Mouse (Mus musculus): Measurements from ENCODE around the gene Ttl. TPM values are rescaled to one million over a fixed set of nuclear protein-coding genes. Genes with fewer than 3 reads are reported as not detected.
A peak's percentile ranks its signal among the peaks of the same experiment; 100 is the strongest.

Ttl gene
- total RNA-seq, 2 experiments from 2014 or later, result 2.6 to 3.6 TPM

DNA sequence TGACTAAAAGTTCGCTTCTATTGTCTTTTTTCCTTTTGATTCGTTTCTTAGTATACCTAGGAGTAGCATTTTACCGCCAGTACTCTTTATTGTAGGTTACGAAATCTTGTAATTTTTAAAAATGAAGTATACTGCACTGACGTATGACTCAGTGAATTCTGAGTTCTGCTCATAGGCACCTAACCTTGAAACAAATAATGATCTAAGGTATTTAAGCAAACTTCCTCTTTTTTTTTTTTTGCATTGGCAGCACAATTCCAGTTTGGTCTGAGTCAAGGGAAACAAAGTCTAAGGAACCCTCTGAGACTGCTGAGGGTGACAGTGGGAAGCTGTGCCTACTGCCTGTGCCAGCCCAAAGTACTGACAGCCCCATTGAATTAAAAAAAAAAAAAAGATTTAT, 17.8 kb downstream of the Ttl start:
- no peak for ATAC-seq (ENCODE audit: poor library complexity, severe bottlenecking)

DNA sequence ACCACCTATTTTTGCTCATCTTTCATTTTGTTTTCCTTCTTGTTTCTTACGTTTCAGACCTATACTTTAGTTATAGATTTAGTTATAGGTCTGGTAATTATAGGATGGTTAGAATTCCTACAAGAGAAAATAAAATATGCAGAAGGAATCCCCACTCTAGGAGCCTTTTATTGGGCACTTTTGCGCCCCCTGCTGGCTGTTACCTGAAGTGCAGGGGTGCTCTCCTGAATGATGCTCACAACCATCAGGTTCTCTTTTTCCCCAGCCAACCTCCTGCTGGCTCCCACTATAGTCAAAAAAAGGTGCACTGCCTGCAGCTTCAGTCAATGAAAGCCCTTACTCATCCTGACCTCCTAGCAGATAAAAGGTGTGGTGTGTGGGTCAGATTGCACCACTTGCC, 19.2 kb downstream of the Ttl start:
- ATAC-seq (ENCODE audit: poor library complexity, severe bottlenecking), result peak; percentile 83

- no peak for ATAC-seq (ENCODE audit: poor library complexity, severe bottlenecking)
Measured at GRCm38 (mm10) chr2:129087520-129087919, 21.8 kb downstream of the Ttl start.

DNA sequence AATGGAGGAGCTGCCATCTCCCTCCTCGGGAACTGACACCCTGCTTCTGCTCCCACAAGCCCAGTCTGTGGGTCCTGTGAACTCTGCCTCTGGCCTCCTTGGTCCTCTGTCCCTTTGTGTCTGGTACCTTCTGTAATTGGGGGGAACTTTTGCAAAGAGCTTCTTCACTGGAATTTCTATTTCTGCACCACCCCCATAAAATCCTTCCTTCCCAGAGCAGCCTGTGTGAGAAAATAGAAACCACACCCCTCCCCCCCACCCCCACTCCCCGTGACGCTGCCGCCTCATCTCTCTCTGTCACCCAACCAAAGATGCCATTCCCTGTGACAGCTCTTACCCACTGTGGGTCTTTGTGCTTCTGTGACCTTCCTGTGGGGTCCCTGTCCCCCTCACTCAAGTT, 24.6 kb downstream of the Ttl start:
- no peak for ATAC-seq (ENCODE audit: poor library complexity, severe bottlenecking)

DNA sequence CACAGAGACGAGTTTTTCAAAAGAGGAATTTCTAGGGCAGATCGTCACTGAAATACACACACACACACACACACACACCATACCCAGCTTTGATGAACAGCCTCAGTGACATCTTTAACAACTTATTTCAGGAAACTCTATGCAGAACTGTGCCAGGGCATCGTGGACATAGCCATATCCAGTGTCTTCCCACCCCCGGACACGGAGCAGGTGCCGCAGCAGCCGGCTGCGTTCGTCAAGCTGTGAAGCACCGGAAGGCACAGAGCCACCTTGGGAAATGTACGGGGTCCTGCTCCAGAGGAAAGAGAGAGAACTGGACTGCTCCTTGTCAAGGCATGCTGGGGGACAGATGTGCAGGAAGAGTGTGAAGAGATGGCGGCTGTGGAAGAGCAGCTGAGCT, 27.1 kb downstream of the Ttl start:
- no peak for ATAC-seq (ENCODE audit: poor library complexity, severe bottlenecking)

- ATAC-seq (ENCODE audit: poor library complexity, severe bottlenecking), result no peak
Measured at GRCm38 (mm10) chr2:129093926-129094724, 28.4 kb downstream of the Ttl start.

- peak; percentile 99 for ATAC-seq (ENCODE audit: poor library complexity, severe bottlenecking)
Measured at GRCm38 (mm10) chr2:129100784-129101310, 35.1 kb downstream of the Ttl start, which contains the start of gene Polr1b. Polr1b (plus strand) TSS chr2:129100995.

DNA sequence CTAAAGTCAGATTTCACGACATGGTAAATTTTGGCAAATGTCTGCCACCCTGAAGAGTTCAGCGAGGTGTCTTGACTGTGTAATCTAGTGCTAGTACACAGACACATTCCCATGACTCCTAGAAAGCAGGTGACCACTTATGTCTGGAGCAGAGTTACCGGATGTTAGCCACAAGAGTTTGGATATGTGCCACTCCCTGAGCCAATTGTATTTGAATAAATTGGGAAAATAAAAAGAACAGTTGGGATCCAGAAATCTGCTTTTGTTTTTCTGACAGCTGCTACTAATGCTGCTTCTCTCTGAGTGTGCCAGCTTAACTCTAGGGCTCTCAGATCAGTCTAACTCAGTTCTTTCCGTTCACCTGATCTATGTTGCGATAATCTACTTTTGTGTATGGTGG, 47.2 kb downstream of the Ttl start:
- ATAC-seq (ENCODE audit: poor library complexity, severe bottlenecking), result no peak

DNA sequence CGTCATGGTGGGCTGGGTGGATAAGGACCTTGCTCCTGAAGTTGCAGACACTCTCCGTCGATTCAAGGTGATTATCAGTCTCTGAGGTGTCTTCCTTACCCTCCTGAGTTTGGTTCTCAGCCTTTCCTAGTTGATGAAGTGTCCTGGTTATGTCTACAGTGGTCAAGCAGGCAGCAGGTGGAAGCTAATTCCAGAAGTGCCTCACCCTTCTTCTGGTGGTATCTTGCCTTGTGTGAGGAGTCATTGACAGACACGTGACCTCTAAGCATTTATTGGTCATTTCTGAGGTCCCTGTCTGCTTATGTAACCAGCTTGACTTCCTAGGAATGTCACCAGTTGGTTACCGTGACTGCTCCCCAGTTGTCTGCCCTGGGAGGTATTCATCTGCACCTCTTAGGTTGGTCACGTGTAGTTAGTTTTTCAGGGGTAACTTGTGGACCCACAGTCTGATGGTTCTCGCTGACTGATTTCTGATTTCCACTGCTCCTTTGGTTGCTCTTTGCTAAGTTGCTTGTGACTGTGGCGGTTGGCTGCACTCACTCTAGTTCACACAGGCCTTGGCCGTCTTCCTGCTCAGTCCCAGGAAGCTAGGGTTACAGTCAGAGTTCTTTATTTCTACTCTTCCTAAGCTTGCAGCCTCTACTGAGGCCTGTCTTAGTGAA, 50.1 kb downstream of the Ttl start:
- no peak for ATAC-seq (ENCODE audit: poor library complexity, severe bottlenecking)

DNA sequence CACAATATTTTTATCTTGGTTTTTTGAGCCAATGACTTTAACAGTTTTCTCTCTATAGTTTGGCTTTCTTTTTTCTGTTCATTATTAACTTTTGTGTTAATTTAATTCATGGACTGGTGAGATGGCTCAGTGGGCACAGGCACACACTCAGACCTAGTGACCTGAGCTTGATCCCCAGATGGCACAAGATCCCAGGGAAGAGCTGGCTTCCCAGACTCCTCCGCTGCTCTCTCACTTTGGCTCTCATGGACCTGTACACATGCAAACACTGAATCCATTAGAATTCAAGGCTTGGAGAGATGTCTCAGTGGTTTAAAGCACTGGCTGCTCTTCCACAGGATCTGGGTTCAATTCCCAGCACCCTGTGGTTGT, 50.6 kb downstream of the Ttl start:
- ATAC-seq (ENCODE audit: poor library complexity, severe bottlenecking), result no peak

GRCm38 (mm10) chr2:129118061-129118460, 52.3 kb downstream of the Ttl start:
- no peak for ATAC-seq (ENCODE audit: poor library complexity, severe bottlenecking)

GRCm38 (mm10) chr2:129121986-129122385, 56.2 kb downstream of the Ttl start:
- no peak for ATAC-seq (ENCODE audit: poor library complexity, severe bottlenecking)

- ATAC-seq (ENCODE audit: poor library complexity, severe bottlenecking), result peak; percentile 99
Measured at GRCm38 (mm10) chr2:129129412-129129929, 63.7 kb downstream of the Ttl start, which contains the start of gene Chchd5. Chchd5 (plus strand) TSS chr2:129129700.

- ATAC-seq (ENCODE audit: poor library complexity, severe bottlenecking), result no peak
Measured at GRCm38 (mm10) chr2:129129987-129130545, 64.3 kb downstream of the Ttl start.

DNA sequence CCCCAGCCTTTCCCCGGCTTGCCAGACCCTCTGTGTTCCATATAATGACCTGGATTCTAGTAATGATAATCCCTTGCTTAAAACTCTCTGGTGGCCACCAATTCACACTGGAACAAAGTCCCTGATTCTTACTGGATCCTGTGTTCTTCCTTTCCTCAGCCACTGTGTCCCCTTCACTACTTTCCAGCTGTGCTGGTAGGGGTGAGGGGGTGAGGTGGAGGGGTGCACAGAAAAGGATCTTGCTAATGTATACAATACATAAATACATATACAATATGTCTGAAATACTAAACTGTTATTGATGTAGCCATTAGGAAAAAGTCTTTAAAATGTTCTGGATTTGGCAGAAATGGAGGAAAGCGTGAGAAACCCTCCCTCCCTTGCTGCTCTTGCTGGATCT, 65.0 kb downstream of the Ttl start:
- ATAC-seq (ENCODE audit: poor library complexity, severe bottlenecking), result no peak

- no peak for ATAC-seq (ENCODE audit: poor library complexity, severe bottlenecking)
Measured at GRCm38 (mm10) chr2:129132231-129132630, 66.5 kb downstream of the Ttl start.

GRCm38 (mm10) chr2:129133006-129133805, 67.5 kb downstream of the Ttl start:
- no peak for ATAC-seq (ENCODE audit: poor library complexity, severe bottlenecking)

DNA sequence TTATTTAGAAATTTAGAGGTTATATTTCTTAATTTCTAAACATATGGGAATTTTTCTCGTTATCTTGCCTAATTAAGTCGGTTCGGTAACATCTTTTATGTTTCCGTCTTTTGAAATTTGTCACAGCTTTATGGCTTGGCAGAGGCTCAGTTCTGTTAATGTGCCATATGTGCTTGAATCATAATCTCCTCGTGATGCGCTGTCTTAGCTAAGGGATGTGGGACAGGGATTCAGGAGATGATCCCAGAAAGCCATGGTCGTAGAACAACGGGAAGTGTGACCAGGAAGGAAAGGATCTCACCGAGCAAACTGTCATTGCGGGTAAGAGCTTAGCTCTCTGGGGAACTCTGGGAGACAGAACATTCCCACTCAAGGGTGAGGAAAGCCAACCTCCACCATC, 74.2 kb downstream of the Ttl start:
- ATAC-seq (ENCODE audit: poor library complexity, severe bottlenecking), result no peak

Measured in megakaryocyte, adult 5-6 weeks (primary cell).